Mouse (Mus musculus): ENCODE measurements at regions not wholly inside any gene's neighbourhood (a gene's known extent, or its start where the extent isn't known, plus 50 kb on each side); places are given as distances from the start of the nearest gene placed in this dataset.

- no peaks in the 10 kb centered on the region; the same call in 1 of the 2 replicates for H3K4me1 ChIP-seq (ENCODE audit: control insufficient read depth, insufficient read depth, low read length)
- H3K27ac ChIP-seq (ENCODE audit: low read length): no peak overlapping the region
- H3K9me3 ChIP-seq (replicated peaks; ENCODE audit: control insufficient read depth, low read length, poor library complexity, severe bottlenecking): no peaks in the 10 kb centered on the region
- H3K4me2 ChIP-seq (ENCODE audit: low read length): no peak overlapping the region
- WGBS: 52% methylated on average over 5 of the region's 5 CpGs
- no peaks in the 10 kb centered on the region for H3K27me3 ChIP-seq (ENCODE audit: control insufficient read depth, insufficient read depth, low read depth, low read length)
- no peaks in the 10 kb centered on the region for H3K36me3 ChIP-seq (ENCODE audit: control insufficient read depth, insufficient read depth, low read length)
- no peak for ATAC-seq
- no peak overlapping the region for H3K9ac ChIP-seq (ENCODE audit: low read depth, low read length)
- H3K4me3 ChIP-seq (ENCODE audit: low read depth, low read length): no peak overlapping the region
Measured at GRCm38 (mm10) chr16:29775879-29776278, 196.7 kb downstream of the Opa1 start.

GRCm38 (mm10) chr16:29782441-29782840 is 203.3 kb downstream of the Opa1 start:
- WGBS: 85% methylated on average over 4 of the region's 4 CpGs
- no peaks in the 10 kb centered on the region for H3K27me3 ChIP-seq (ENCODE audit: control insufficient read depth, insufficient read depth, low read depth, low read length)
- no peak overlapping the region for H3K4me3 ChIP-seq (ENCODE audit: low read depth, low read length)
- no peaks in the 10 kb centered on the region for H3K4me1 ChIP-seq (ENCODE audit: control insufficient read depth, insufficient read depth, low read length)
- H3K36me3 ChIP-seq (ENCODE audit: control insufficient read depth, insufficient read depth, low read length): no peaks in the 10 kb centered on the region
- H3K9ac ChIP-seq (ENCODE audit: low read depth, low read length): no peak overlapping the region
- H3K9me3 ChIP-seq (replicated peaks; ENCODE audit: control insufficient read depth, low read length, poor library complexity, severe bottlenecking): no peaks in the 10 kb centered on the region
- ATAC-seq: no peak
- no peak overlapping the region for H3K27ac ChIP-seq (ENCODE audit: low read length)
- H3K4me2 ChIP-seq (ENCODE audit: low read length): no peak overlapping the region

GRCm38 (mm10) chr16:29785114-29785513 is 206.0 kb downstream of the Opa1 start:
- Histone ChIP-seq H3K4me3 (ENCODE audit: low read depth, low read length) (no peak overlapping the region), H3K4me1 (ENCODE audit: control insufficient read depth, insufficient read depth, low read length) (no peaks in the 10 kb centered on the region), H3K36me3 (ENCODE audit: control insufficient read depth, insufficient read depth, low read length) (no peaks in the 10 kb centered on the region), H3K9me3 (replicated peaks; ENCODE audit: control insufficient read depth, low read length, poor library complexity, severe bottlenecking) (no peaks in the 10 kb centered on the region), H3K27me3 (ENCODE audit: control insufficient read depth, insufficient read depth, low read depth, low read length) (no peaks in the 10 kb centered on the region), H3K9ac (ENCODE audit: low read depth, low read length) (no peak overlapping the region), H3K4me2 (ENCODE audit: low read length) (no peak overlapping the region), H3K27ac (ENCODE audit: low read length) (no peak overlapping the region)
- ATAC-seq: no peak
- WGBS: 96% methylated on average over 3 of the region's 3 CpGs

- ATAC-seq: no peak
- Histone ChIP-seq H3K27ac (ENCODE audit: low read length) (no peak overlapping the region), H3K9ac (ENCODE audit: low read depth, low read length) (no peak overlapping the region), H3K36me3 (ENCODE audit: control insufficient read depth, insufficient read depth, low read length) (no peaks in the 10 kb centered on the region), H3K9me3 (replicated peaks; ENCODE audit: control insufficient read depth, low read length, poor library complexity, severe bottlenecking) (no peaks in the 10 kb centered on the region), H3K4me2 (ENCODE audit: low read length) (no peak overlapping the region), H3K4me3 (ENCODE audit: low read depth, low read length) (no peak overlapping the region), H3K4me1 (ENCODE audit: control insufficient read depth, insufficient read depth, low read length) (no peaks in the 10 kb centered on the region), H3K27me3 (ENCODE audit: control insufficient read depth, insufficient read depth, low read depth, low read length) (no peaks in the 10 kb centered on the region)
- 91% methylated on average over 8 of the region's 8 CpGs for WGBS
Measured at GRCm38 (mm10) chr16:29786540-29786939, 207.4 kb downstream of the Opa1 start.

GRCm38 (mm10) chr16:29787633-29788511 is 208.7 kb downstream of the Opa1 start:
- no peak overlapping the region for H3K9ac ChIP-seq (ENCODE audit: low read depth, low read length)
- H3K36me3 ChIP-seq (ENCODE audit: control insufficient read depth, insufficient read depth, low read length): no peaks in the 10 kb centered on the region
- H3K9me3 ChIP-seq (replicated peaks; ENCODE audit: control insufficient read depth, low read length, poor library complexity, severe bottlenecking): no peaks in the 10 kb centered on the region
- no peak overlapping the region for H3K4me2 ChIP-seq (ENCODE audit: low read length)
- H3K27me3 ChIP-seq (ENCODE audit: control insufficient read depth, insufficient read depth, low read depth, low read length): no peaks in the 10 kb centered on the region
- no peak for ATAC-seq
- H3K4me3 ChIP-seq (ENCODE audit: low read depth, low read length): no peak overlapping the region
- H3K4me1 ChIP-seq (ENCODE audit: control insufficient read depth, insufficient read depth, low read length): no peaks in the 10 kb centered on the region
- H3K27ac ChIP-seq (ENCODE audit: low read length): no peak overlapping the region
- WGBS: 81% methylated on average over 5 of the region's 5 CpGs

GRCm38 (mm10) chr16:29790064-29790463 is 210.9 kb downstream of the Opa1 start:
- WGBS: 91% methylated on average over 3 of the region's 3 CpGs
- ATAC-seq: no peak
- Histone ChIP-seq H3K27ac (ENCODE audit: low read length) (no peak overlapping the region), H3K4me3 (ENCODE audit: low read depth, low read length) (no peak overlapping the region), H3K4me1 (ENCODE audit: control insufficient read depth, insufficient read depth, low read length) (no peaks in the 10 kb centered on the region), H3K4me2 (ENCODE audit: low read length) (no peak overlapping the region), H3K27me3 (ENCODE audit: control insufficient read depth, insufficient read depth, low read depth, low read length) (no peaks in the 10 kb centered on the region), H3K9ac (ENCODE audit: low read depth, low read length) (no peak overlapping the region), H3K9me3 (replicated peaks; ENCODE audit: control insufficient read depth, low read length, poor library complexity, severe bottlenecking) (no peaks in the 10 kb centered on the region), H3K36me3 (ENCODE audit: control insufficient read depth, insufficient read depth, low read length) (no peaks in the 10 kb centered on the region)

GRCm38 (mm10) chr16:29799250-29799649 is 220.1 kb downstream of the Opa1 start:
- Histone ChIP-seq H3K9ac (ENCODE audit: low read depth, low read length) (no peak overlapping the region), H3K27me3 (ENCODE audit: control insufficient read depth, insufficient read depth, low read depth, low read length) (peaks cover 4% of the 10 kb centered on the region), H3K4me3 (ENCODE audit: low read depth, low read length) (no peak overlapping the region), H3K27ac (ENCODE audit: low read length) (no peak overlapping the region), H3K9me3 (replicated peaks; ENCODE audit: control insufficient read depth, low read length, poor library complexity, severe bottlenecking) (no peaks in the 10 kb centered on the region), H3K4me2 (ENCODE audit: low read length) (no peak overlapping the region), H3K36me3 (ENCODE audit: control insufficient read depth, insufficient read depth, low read length) (no peaks in the 10 kb centered on the region), H3K4me1 (ENCODE audit: control insufficient read depth, insufficient read depth, low read length) (no peaks in the 10 kb centered on the region)
- WGBS: 52% methylated on average over 3 of the region's 3 CpGs
- ATAC-seq: no peak

GRCm38 (mm10) chr16:29799893-29800292 is 220.8 kb downstream of the Opa1 start:
- Histone ChIP-seq H3K27me3 (ENCODE audit: control insufficient read depth, insufficient read depth, low read depth, low read length) (peaks cover 4% of the 10 kb centered on the region), H3K27ac (ENCODE audit: low read length) (no peak overlapping the region), H3K9me3 (replicated peaks; ENCODE audit: control insufficient read depth, low read length, poor library complexity, severe bottlenecking) (no peaks in the 10 kb centered on the region), H3K4me1 (ENCODE audit: control insufficient read depth, insufficient read depth, low read length) (no peaks in the 10 kb centered on the region), H3K9ac (ENCODE audit: low read depth, low read length) (no peak overlapping the region), H3K4me3 (ENCODE audit: low read depth, low read length) (no peak overlapping the region), H3K36me3 (ENCODE audit: control insufficient read depth, insufficient read depth, low read length) (no peaks in the 10 kb centered on the region), H3K4me2 (ENCODE audit: low read length) (no peak overlapping the region)
- 78% methylated on average over 3 of the region's 3 CpGs for WGBS
- ATAC-seq: no peak

GRCm38 (mm10) chr16:29800457-29800856 is 221.3 kb downstream of the Opa1 start:
- WGBS: 15% methylated on average over 2 of the region's 2 CpGs
- Histone ChIP-seq H3K9me3 (replicated peaks; ENCODE audit: control insufficient read depth, low read length, poor library complexity, severe bottlenecking) (no peaks in the 10 kb centered on the region), H3K9ac (ENCODE audit: low read depth, low read length) (no peak overlapping the region), H3K36me3 (ENCODE audit: control insufficient read depth, insufficient read depth, low read length) (no peaks in the 10 kb centered on the region), H3K4me2 (ENCODE audit: low read length) (no peak overlapping the region), H3K27me3 (ENCODE audit: control insufficient read depth, insufficient read depth, low read depth, low read length) (peaks cover 9% of the 10 kb centered on the region), H3K4me1 (ENCODE audit: control insufficient read depth, insufficient read depth, low read length) (no peaks in the 10 kb centered on the region), H3K4me3 (ENCODE audit: low read depth, low read length) (no peak overlapping the region), H3K27ac (ENCODE audit: low read length) (no peak overlapping the region)
- no peak for ATAC-seq

Data from midbrain, embryonic 16.5 days (tissue).